Mouse (Mus musculus): Measurements from ENCODE around the gene Rcan3.

DNA sequence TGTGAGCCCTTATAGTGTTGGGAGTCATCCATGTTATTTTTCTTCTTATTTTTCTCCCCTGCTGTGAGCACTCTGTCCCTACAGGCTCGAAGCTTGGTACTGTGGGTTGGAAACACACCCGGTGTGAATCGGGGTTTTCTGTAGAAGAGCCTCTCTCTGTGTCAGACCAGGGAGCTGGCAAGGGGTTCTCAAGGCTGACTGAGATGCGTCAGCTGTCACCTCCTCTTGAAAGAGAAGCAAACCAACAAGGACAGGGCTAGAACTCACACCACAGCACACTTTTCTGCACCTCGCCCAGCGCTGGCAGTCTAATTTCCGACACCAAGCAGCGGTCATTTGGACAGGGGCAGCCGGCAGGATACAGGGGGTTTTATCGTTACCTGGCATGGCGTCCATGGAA lies 29.8 kb upstream of the Rcan3 start:
- TF ChIP-seq GATA1 (IDR thresholded peaks at IDR 0.05; ENCODE audit: borderline replicate concordance, low read length): no peak
- TF ChIP-seq FLI1 (IDR thresholded peaks at IDR 0.05; ENCODE audit: low read length): no peak

Data from megakaryocyte, embryonic 14.5 days (primary cell).